Mouse (Mus musculus) gastrocnemius, postnatal 10 days (tissue): ENCODE measurements at regions not wholly inside any gene's neighbourhood (a gene's known extent, or its start where the extent isn't known, plus 50 kb on each side); places are given as distances from the start of the nearest gene placed in this dataset.
"Not testable (repeated sequence)": the region's sequence is repeated elsewhere in the genome, so short reads cannot be mapped to it uniquely, and the experiment has no call there.

Experiments
- DNase-seq: peaks from one replicate; pipeline ENCODE4 v3.0.0; 2021; ENCODE audit warnings: mixed read lengths

- no peak for DNase-seq
Measured at GRCm38 (mm10) chr7:73608070-73608803, 66.6 kb upstream of the Chd2 start.

- DNase-seq, result no peak
Measured at GRCm38 (mm10) chr7:73607450-73608005, 65.9 kb upstream of the Chd2 start.

GRCm38 (mm10) chr7:73606677-73607449 lies 65.2 kb upstream of the Chd2 start:
- peak; percentile 91 for DNase-seq

- no peak for DNase-seq
Measured at GRCm38 (mm10) chr7:73604597-73604996, 63.0 kb upstream of the Chd2 start.

- no peak for DNase-seq
Measured at GRCm38 (mm10) chr7:73602815-73603551, 61.4 kb upstream of the Chd2 start.

GRCm38 (mm10) chr7:73601336-73601735 lies 59.7 kb upstream of the Chd2 start:
- no peak for DNase-seq

GRCm38 (mm10) chr7:73600776-73601175 lies 59.1 kb upstream of the Chd2 start:
- DNase-seq, result no peak

GRCm38 (mm10) chr7:73600003-73600385 lies 58.4 kb upstream of the Chd2 start:
- DNase-seq, result not testable (repeated sequence)

- DNase-seq, result no peak
Measured at GRCm38 (mm10) chr7:73599354-73600002, 57.8 kb upstream of the Chd2 start.

GRCm38 (mm10) chr7:73597968-73598367 lies 56.3 kb upstream of the Chd2 start:
- DNase-seq, result no peak

- no peak for DNase-seq
Measured at GRCm38 (mm10) chr7:73596866-73597840, 55.5 kb upstream of the Chd2 start.

GRCm38 (mm10) chr7:73596415-73596814 lies 54.8 kb upstream of the Chd2 start:
- DNase-seq, result no peak

GRCm38 (mm10) chr7:73595860-73596259 lies 54.2 kb upstream of the Chd2 start:
- no peak for DNase-seq

- peak; percentile 94 for DNase-seq
Measured at GRCm38 (mm10) chr7:73595140-73595825, 53.7 kb upstream of the Chd2 start.

- DNase-seq, result peak; percentile 31
Measured at GRCm38 (mm10) chr7:73594492-73595139, 53.0 kb upstream of the Chd2 start.

GRCm38 (mm10) chr7:73593645-73594385 lies 52.2 kb upstream of the Chd2 start:
- DNase-seq, result no peak

GRCm38 (mm10) chr7:73592857-73593256 lies 51.2 kb upstream of the Chd2 start:
- no peak for DNase-seq
